Mouse (Mus musculus) CD8-positive naive resting alpha-beta T cell, adult 2 months (primary cell): ENCODE measurements around the gene Gtf2ird1.
"Not testable (repeated sequence)": the region's sequence is repeated elsewhere in the genome, so short reads cannot be mapped to it uniquely, and the experiment has no call there.

Experiments
- DNase-seq, 2 experiments: peaks; one replicate each; pipeline ENCODE4 v3.0.0; 2022; ENCODE audit warnings: low read depth in 2 of 2, low spot score in 2 of 2

Gene Gtf2ird1

DNA sequence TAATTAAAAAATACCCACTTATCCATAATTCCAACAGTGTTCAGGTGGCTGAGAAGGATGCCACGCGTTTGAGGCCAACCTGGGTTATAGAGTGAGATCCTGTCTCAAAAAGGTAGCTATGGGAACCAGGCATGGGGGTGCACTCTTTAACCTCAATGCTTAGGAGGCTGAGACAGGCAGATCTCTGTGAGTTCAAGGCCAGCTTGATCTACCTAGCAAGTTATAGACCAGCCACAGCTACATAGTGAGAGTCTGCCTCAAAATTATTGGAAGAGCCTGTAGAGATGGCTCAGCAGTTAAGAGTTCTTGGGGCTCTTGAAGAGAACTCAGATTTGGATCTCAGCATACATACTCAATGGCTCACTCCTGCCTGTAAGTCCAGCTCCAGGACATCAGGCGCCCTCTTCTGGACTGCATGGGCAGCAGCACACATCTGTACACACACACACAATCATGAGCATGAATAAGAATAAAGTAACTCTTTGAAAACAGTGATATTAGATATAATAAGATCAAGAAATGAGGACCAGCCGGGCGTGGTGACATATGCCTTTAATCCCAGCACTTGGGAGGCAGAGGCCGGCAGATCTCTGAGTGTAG is 18.6 kb upstream of the Gtf2ird1 start:
- DNase-seq = no peak

GRCm38 (mm10) chr5:134473902-134474301 is 17.4 kb upstream of the Gtf2ird1 start:
- DNase-seq = no peak

DNA sequence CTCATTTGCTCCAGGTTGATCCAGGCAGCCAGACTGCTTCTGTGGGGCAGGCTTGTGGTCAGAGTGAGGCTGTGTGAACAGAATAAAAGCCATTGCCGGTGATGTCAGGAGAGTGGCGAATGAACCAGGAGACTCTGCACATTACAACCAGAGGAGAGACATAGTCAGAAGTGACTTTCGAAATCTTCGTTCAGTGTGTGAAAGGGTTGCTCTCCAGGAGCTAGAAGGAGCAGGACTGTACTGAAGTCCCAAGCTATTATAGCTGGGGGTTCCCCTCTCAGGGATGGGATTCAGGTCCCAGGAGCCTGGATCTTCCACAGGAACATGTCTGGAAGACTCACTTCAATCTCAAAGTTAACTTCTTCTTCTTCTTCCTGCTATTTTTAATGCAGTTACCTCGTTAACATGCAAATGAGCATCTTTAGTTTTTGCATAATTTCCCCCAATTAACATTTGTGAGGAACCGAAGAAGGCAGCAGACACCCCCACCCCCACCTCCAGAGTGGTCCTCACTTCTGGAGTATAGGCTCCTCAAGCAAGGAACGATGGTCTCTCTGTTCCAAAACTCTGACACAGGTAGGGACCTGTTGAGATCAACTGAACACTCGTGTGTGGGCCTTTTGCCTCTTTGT is 14.1 kb upstream of the Gtf2ird1 start:
- DNase-seq = no peak

- DNase-seq = no peak
Observed at GRCm38 (mm10) chr5:134469559-134470150, 13.1 kb upstream of the Gtf2ird1 start.

DNA sequence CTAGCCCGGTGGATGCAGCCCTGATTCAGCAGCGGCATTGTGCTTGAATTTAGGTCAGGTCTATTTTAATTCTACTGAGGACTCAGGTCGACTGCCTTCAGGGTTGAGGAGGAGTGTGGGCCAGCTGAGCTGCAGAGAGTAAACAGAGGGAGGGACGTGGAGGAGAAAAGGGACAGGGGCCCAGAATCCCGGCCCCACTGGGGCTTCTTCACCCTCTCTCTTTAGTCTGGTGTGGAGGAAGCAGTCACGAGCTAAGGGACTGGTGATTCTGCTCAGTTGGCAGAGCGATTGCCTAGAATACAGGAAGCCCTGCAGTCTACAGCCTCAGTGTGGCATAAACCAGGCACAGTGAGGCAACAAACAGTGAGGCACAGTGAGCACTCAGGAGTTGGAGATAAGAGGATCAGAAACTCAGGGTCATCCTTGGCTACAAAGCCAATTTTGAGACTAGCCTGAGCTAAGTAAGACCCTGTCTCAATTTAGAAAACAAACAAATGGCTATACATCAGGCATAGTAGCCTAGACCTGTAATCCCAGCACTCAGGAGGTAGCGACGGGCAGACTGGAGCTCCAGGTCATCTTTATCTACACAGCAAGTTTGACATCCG is 11.7 kb upstream of the Gtf2ird1 start:
- DNase-seq = no peak

- no peak for DNase-seq
Observed at GRCm38 (mm10) chr5:134467030-134467549, 10.6 kb upstream of the Gtf2ird1 start.

- no peak for DNase-seq
Observed at GRCm38 (mm10) chr5:134466296-134467029, 9.9 kb upstream of the Gtf2ird1 start.

DNA sequence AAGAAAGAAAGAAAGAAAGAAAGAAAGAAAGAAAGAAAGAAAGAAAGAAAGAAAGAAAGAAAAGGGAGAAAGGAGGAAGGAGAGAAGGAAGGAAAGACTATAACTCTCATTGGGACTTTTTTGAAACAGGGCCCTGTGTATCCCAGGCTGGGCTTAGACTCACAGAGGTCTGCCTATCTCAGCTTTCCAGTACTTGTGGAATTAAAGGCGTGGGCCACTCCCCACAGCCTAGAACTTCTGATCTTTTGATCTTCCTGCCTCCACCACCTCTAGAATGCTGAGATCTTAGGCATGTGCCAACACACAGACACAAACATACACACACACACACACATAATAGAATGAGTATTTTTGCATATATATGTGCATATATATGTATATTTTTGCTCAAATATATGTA is 8.7 kb upstream of the Gtf2ird1 start:
- no peak for DNase-seq

DNA sequence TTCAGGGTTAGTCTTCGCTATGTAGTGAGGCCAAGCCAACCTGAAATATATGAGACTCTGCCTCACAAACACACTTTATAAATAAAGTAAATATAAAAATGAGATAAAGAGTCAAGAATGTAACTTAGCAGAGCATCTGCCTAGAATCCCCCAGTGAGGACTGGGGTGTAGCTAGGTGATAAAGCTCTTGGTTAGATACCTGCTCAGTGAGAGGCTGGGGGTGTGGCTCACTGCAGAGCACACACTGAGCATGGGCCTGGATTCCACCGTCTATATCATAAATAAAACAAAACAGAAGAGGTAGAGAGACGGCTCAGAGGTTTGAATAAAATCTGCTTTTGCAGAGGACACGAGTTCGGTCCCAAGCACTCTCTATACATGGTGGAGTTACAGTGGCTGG is 7.7 kb upstream of the Gtf2ird1 start:
- no peak for DNase-seq

DNA sequence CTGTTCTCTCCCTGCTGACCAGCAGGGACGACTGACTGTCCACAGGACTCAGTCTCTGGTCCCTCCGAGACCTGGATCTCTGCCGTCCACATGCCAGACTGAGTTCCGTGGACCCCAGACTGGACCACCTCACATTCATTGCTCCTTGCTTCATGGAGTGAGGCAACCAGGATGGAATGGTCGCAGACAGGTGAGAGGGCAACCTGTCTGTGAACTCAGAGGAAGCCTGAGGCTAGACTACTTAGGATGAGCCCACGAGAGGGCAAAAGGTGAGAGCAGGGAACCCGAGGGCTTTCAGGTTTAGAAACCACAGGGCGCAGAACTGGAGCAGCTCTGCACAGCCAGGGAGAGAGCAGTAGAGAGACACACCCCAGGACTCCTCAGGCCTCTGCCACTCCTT is 6.2 kb upstream of the Gtf2ird1 start:
- no peak for DNase-seq

DNA sequence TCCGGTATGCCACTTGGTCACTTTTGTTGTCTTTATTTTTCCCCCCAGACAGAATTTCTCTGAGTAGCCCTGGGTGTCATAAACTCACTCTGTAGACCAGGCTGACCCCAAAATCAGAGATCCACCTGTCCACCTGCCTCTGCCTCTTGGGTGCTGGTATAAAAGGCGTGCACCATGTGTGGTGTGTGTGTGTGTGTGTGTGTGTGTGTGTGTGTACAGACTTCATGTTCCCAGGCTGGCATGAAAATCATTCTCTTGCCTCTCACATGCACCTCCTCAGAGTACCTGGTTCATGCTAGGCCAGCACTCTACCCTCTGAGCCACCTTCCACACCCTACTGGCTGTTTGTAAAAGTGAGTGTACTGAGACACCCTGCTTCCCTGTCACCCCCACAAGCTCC is 5.8 kb upstream of the Gtf2ird1 start:
- DNase-seq = no peak

DNA sequence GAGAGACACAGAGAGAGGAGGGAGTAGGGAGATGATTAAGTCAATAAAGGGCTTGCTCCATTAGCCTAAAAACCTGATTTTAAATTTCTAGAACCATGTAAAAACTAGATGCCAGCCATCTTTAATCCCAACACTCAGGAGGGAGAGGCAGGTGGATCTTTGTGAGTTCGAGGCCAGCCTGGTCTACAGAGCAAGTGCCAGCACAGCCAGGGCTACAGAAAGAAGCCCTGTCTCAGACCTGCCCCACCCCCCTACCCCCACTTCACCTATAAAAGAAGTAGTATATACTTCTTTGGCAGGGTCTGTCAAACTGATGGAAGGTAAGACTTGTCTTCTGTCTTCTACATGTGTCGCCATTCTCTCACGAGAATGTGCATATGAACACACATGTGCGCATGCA is 4.0 kb upstream of the Gtf2ird1 start:
- DNase-seq = no peak

GRCm38 (mm10) chr5:134459096-134459495 is 2.6 kb upstream of the Gtf2ird1 start:
- DNase-seq = no peak

DNA sequence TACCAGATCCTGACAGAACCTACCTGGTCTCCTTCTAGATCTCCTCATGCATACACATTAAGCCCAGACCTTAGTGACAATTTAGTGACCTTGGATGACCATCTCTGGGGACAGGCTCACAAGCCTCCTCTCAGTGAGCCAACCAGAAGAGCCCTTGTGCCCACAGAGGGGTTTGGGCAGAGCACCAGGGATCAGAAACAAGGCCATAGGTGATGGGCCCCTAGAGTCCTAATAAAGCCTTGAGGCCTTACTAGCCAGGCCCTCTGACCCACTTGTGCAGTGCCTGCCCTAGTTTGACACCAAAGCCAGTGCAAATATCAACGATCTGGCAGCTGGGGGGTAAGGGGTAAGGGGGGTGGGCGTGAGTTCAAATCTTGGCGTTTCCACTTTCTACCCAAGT is 1.9 kb upstream of the Gtf2ird1 start:
- DNase-seq = no peak

DNA sequence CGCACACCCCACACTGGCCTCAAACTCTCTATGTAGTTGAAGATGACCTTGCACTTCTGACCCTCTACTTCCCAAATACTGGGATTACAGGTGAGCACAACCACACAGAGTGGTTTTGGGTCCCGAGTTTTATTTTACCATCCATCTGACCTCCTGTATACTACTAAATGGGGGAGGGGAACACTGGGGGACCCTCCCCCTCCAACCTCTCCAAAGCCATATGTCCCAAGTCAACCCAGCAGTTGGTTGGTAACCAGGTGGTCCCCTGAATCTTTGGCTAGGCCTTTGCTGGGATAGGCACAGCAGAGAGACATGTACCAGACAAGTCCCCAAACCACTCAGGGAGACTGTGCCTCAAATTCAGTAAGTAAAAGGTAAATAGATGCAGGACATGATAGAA is 855 bp upstream of the Gtf2ird1 start:
- DNase-seq = no peak

DNA sequence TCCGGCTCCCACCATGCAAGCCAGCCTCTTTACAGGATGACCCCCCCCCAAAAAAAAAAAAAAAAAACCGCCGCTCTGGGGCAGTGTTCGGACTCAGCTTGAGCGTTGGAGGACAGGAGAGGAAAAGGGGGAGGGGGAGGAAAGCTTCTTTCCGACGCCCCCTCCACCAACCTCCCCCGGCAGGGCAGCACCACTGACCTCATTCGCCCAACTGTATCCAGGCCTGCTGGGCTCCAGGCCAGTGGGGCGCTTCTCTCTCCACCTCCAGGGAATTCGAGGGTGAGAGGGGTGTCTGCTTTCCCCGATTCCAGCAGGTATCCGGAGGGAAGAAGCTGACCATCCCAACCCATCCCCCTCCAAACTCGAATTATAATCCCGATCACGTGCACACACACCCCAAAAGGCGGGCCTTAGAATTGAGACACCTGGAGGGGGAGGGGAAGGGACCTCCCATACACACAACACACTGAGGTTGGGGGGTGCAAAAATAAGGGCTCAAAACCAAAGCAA is 547 bp downstream of the Gtf2ird1 start:
- no peak for DNase-seq

- DNase-seq = peak in 1 of 2 experiments; percentile 30
Observed at GRCm38 (mm10) chr5:134455186-134455895, 1.2 kb downstream of the Gtf2ird1 start.

DNA sequence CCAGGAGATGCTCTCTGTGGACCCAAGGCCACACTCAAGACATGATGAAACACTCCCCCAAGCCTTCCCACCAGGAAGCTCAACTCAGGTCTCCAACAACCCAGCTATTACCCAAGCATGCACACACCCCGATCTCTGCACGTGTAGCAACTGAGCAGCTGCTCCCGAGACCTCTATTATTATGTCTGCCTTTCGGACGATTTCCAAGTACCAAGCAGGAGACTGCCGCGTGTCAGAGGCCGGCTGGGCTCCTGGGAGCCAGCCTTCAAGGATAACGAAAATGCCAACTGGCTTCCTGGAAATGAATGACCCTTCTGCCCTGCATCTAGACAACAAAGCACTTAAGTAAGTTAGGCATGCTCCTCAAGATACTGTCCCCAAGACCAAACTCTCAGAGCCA is 2.1 kb downstream of the Gtf2ird1 start:
- no peak for DNase-seq

GRCm38 (mm10) chr5:134453577-134453976 is 2.9 kb downstream of the Gtf2ird1 start:
- DNase-seq = no peak

GRCm38 (mm10) chr5:134446755-134447154 is 9.8 kb downstream of the Gtf2ird1 start:
- DNase-seq = not testable (repeated sequence)

- no peak for DNase-seq
Observed at GRCm38 (mm10) chr5:134445895-134446294, 10.6 kb downstream of the Gtf2ird1 start.
